Comparison of ENCODE assay signal across 21 mouse cellular contexts in genomic region chr8:92569650-92570049, GRCm38 (mm10).
A peak's percentile ranks its signal among the peaks of the same experiment; 100 is the strongest.
DNase-seq lines count a peak whose midpoint lies in the region; ATAC-seq lines count a peak whose summit lies in the region.
"Had no signal": no experiment of that assay in that cellular context is flagged by ENCODE, and none has a peak within 500 bp of the region (broad histone marks: within the 10 kb centered on the region; RNA-seq: fewer than 3 reads in every experiment).

No protein-coding gene starts in this region.

- H3K4me2 ChIP-seq in hindbrain, embryonic 12.5 days (replicated peaks): no peak overlapping the region
- no peak overlapping the region for H3K4me2 ChIP-seq in hindbrain, embryonic 11.5 days (replicated peaks; ENCODE audit: low read depth, low read length)
- H3K4me2 ChIP-seq: forebrain, embryonic 12.5 days had no signal

- ATAC-seq in hindbrain, embryonic 12.5 days (ENCODE audit: low FRiP score): peak; percentile 32; the same call in 1 of the 2 replicates
- ATAC-seq in hindbrain, embryonic 11.5 days (ENCODE audit: low FRiP score): no peak
- ATAC-seq: liver, postnatal 0 days had no signal

- no peaks in the 10 kb centered on the region for H3K36me3 ChIP-seq in hindbrain, embryonic 12.5 days
- no peaks in the 10 kb centered on the region for H3K36me3 ChIP-seq in hindbrain, embryonic 11.5 days (ENCODE audit: control insufficient read depth, insufficient read depth, low read length)
- H3K36me3 ChIP-seq: embryonic facial prominence, embryonic 10.5 days; forebrain, embryonic 12.5 days had no signal

- no peak for DNase-seq in hindbrain, embryonic 11.5 days (ENCODE audit: low spot score)
- DNase-seq in embryo, embryonic 11 days: peak; percentile 42
- DNase-seq in neural tube, embryonic 10.5 days (ENCODE audit: extremely low spot score, low spot score): peak; percentile 19
- DNase-seq in retina, postnatal 1 day: peak; percentile 51
- no peak for DNase-seq in kidney, postnatal 10 days
- DNase-seq in spleen, postnatal 36 days (ENCODE audit: low spot score in 2 of 2): no peak
- DNase-seq: adrenal gland, adult 2 months; B cell, adult 2 months; cerebellum, adult 8-10 months; gastrocnemius, postnatal 14 days; kidney, adult 18-20 months; left cerebral cortex, postnatal 4 days; liver; liver, postnatal 0 days; lung, postnatal 10 days; thymus, adult 2 months had no signal

- no peak overlapping the region for H3K9ac ChIP-seq in hindbrain, embryonic 12.5 days
- no peak overlapping the region for H3K9ac ChIP-seq in hindbrain, embryonic 11.5 days (ENCODE audit: low read depth, low read length)
- H3K9ac ChIP-seq: forebrain, embryonic 12.5 days; liver, postnatal 0 days had no signal

- no peaks in the 10 kb centered on the region for H3K4me1 ChIP-seq in hindbrain, embryonic 12.5 days
- no peaks in the 10 kb centered on the region for H3K4me1 ChIP-seq in hindbrain, embryonic 11.5 days (replicated peaks; ENCODE audit: control insufficient read depth, insufficient read depth, low read length)
- H3K4me1 ChIP-seq: embryonic facial prominence, embryonic 10.5 days; forebrain, embryonic 12.5 days had no signal

- no peaks in the 10 kb centered on the region for H3K9me3 ChIP-seq in hindbrain, embryonic 12.5 days (replicated peaks)
- no peaks in the 10 kb centered on the region for H3K9me3 ChIP-seq in hindbrain, embryonic 11.5 days (ENCODE audit: control insufficient read depth, low read length)
- H3K9me3 ChIP-seq: embryonic facial prominence, embryonic 10.5 days; forebrain, embryonic 12.5 days had no signal

- no peak overlapping the region for H3K4me3 ChIP-seq in hindbrain, embryonic 12.5 days
- no peak overlapping the region for H3K4me3 ChIP-seq in hindbrain, embryonic 11.5 days (ENCODE audit: low read depth, low read length)
- H3K4me3 ChIP-seq: embryonic facial prominence, embryonic 10.5 days; forebrain, embryonic 12.5 days; layer of hippocampus, adult 2 months had no signal

- H3K27ac ChIP-seq in hindbrain, embryonic 12.5 days: no peak overlapping the region
- H3K27ac ChIP-seq in hindbrain, embryonic 11.5 days (ENCODE audit: low read depth, low read length): no peak overlapping the region
- H3K27ac ChIP-seq: embryonic facial prominence, embryonic 10.5 days; forebrain, embryonic 12.5 days; kidney, postnatal 0 days; layer of hippocampus, adult 2 months had no signal

- H3K27me3 ChIP-seq in hindbrain, embryonic 12.5 days: no peaks in the 10 kb centered on the region
- H3K27me3 ChIP-seq in hindbrain, embryonic 11.5 days (ENCODE audit: control insufficient read depth, insufficient read depth, low read length): no peaks in the 10 kb centered on the region
- H3K27me3 ChIP-seq: forebrain, embryonic 12.5 days had no signal

- 62% methylated on average over 10 of the region's 10 CpGs for WGBS in hindbrain, embryonic 12.5 days
- 70% methylated on average over 10 of the region's 10 CpGs for WGBS in hindbrain, embryonic 11.5 days

Comparison
In these comparisons a context has a peak if more than half of its experiments do, and no peak if none do; other contexts are left out.
1. DNase-seq: peak in embryo, embryonic 11 days (single experiment), neural tube, embryonic 10.5 days (single experiment) and retina, postnatal 1 day (single experiment); none in hindbrain, embryonic 11.5 days (single experiment), kidney, postnatal 10 days (single experiment) and spleen, postnatal 36 days (0 of 2).